Mouse (Mus musculus) testis, adult 10 weeks (tissue): ENCODE measurements around the gene Frmd7. TPM values are rescaled to one million over a fixed set of nuclear protein-coding genes. Genes with fewer than 3 reads are reported as not detected.

Source experiments
- polyA plus RNA-seq: library from polyadenylated mRNA; stranded (reverse); fragments of 350-450 nt; fragmentation: Illumina TruSeq; extraction: RNeasy Lipid Tissue Mini Kit (QIAGEN cat#74804); gene quantifications from one replicate; pipeline ENCODE4 v1.2.3, GENCODE M21; 2014; ENCODE audit warnings: low read depth, low replicate concordance

The Frmd7 gene
- polyA plus RNA-seq = 0.87 TPM

GRCm38 (mm10) chrX:50942610-50943009 lies at the start of gene Frmd7:
Gene Frmd7 (minus strand): TSS chrX:50942710.

Other genes with a start within 250 kb of the Frmd7 start
- 13.9 TPM for gene Stk26, start 101.7 kb downstream of the Frmd7 start, polyA plus RNA-seq
- 14.0 TPM for gene Rap2c, start 75.3 kb upstream of the Frmd7 start, polyA plus RNA-seq